Mouse (Mus musculus): ENCODE measurements around the gene Phf24.

DNA sequence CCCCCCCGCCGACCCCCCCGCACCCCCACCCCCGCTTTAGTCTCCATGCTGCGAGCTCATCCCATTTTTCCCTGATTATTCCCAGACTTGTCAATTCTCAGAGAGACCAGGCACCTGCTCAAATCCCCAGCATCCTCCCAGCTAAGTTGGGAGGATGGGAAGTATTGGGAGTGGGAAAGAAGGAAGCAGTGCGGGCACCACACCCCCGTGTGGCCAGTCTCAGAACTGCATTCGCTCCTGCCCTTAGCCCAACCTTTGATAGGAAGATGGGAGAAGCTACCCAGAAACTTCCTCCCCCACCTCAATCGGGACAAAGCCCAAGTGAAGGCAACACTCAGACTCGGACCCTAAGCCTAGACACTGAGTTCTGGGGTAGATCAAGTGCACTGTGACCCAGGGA lies 37.8 kb downstream of the Phf24 start:
- no peak for TF ChIP-seq POLR2A (IDR thresholded peaks at IDR 0.05; ENCODE audit: borderline replicate concordance, extremely low read depth, low read depth, low read length)
- TF ChIP-seq CTCF (IDR thresholded peaks at IDR 0.05; ENCODE audit: insufficient read depth, low read length), result peak; percentile 95

All from lung, adult 2 months (tissue).